Mouse (Mus musculus): ENCODE results near the gene Irf6. TPM values are rescaled to one million over a fixed set of nuclear protein-coding genes. Genes with fewer than 3 reads are reported as not detected.

The Irf6 gene
- polyA plus RNA-seq, 1 experiment from 2014 or later = 8.2 TPM

DNA sequence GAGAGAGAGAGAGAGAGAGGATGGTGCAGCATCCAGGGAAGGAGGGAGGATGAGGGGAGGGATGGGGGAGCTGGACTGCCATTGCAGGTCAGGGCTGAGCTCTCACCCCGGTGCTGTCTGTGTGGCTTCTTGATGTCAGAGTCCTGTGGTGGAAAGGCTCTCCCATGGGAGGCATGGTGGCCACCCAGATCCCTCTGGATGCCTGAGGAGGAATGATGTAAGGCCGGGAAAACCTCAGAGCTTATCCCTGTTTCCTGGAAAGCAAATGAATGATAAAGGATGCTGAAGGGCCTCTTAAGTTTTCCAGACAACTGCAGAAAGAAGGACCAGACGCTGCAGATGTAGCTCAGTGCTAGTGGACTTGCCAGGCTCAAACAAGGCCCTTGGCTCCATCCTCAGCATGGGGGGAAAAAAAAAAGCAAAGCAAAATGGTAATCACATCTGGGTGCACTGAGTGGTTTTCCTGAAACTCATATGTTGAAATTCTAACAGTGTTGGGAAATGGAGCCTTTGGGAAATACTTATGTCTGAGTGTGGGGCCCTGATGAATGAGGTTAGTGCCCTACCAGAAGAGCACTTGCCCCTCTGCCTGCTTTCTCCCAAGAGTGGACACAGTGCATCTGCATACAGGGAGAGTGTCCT is 42.4 kb downstream of the Irf6 start:
- DNase-seq (ENCODE audit: low spot score) (no peak), ATAC-seq (ENCODE audit: insufficient number of reproducible peaks, low FRiP score, low TSS enrichment, low read depth) (no peak)
- Histone ChIP-seq H3K9ac (ENCODE audit: low read length) (no peak overlapping the region), H3K9me3 (ENCODE audit: control insufficient read depth, low read length) (no peaks in the 10 kb centered on the region), H3K27me3 (ENCODE audit: control insufficient read depth, insufficient read depth, low read length) (no peaks in the 10 kb centered on the region), H3K4me2 (ENCODE audit: low read depth, severe bottlenecking) (no peak overlapping the region), H3K4me1 (ENCODE audit: control insufficient read depth, insufficient read depth, low read length) (peaks cover 3% of the 10 kb centered on the region; the same call in 1 of the 2 replicates), H3K4me3 (ENCODE audit: low read depth, low read length) (no peak overlapping the region), H3K36me3 (ENCODE audit: control insufficient read depth, insufficient read depth, low read length) (no peaks in the 10 kb centered on the region), H3K27ac (replicated peaks; ENCODE audit: low read depth, low read length) (no peak overlapping the region)
- 68% methylated on average over 3 of the region's 3 CpGs for WGBS

DNA sequence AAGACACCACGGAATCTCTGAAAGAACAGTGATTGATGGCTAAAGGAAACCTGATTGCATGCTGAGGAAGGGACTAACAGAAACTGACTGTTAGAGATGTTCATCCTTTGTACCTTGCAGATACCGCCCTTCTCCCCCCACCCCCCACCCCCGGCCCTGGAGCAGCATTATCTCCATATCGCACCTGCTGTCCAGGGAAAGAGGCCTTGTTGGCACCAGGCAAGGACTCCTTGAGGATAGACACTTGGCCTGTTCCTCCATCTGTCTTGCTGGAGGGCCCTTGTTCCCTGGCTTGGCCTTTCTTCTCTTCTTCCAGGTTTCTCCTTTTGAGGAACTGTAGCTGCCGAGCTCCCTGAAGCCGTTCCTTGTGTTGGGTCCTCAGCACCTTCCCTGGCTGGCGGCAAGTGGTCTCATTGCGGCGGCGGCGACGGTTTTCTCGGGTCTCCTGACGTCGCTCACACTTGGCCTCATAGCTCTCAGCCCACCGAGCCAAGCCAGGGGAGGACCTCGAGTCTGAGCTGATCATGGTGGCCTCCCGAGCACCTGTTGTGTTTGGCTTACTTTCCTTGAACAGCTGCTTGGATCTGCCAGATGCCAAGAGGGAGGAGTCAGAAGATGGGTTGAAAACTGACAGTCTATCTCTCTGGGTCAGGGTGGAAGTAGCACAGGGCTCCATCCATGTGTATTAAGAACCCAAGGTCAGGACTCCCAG is 44.7 kb downstream of the Irf6 start:
- WGBS = 91% methylated on average over 18 of the region's 18 CpGs
- ATAC-seq (ENCODE audit: insufficient number of reproducible peaks, low FRiP score, low TSS enrichment, low read depth) = no peak
- Histone ChIP-seq H3K27me3 (ENCODE audit: control insufficient read depth, insufficient read depth, low read length) (no peaks in the 10 kb centered on the region), H3K36me3 (ENCODE audit: control insufficient read depth, insufficient read depth, low read length) (no peaks in the 10 kb centered on the region), H3K4me2 (ENCODE audit: low read depth, severe bottlenecking) (no peak overlapping the region), H3K27ac (replicated peaks; ENCODE audit: low read depth, low read length) (no peak overlapping the region), H3K9me3 (ENCODE audit: control insufficient read depth, low read length) (no peaks in the 10 kb centered on the region), H3K4me3 (ENCODE audit: low read depth, low read length) (no peak overlapping the region), H3K4me1 (ENCODE audit: control insufficient read depth, insufficient read depth, low read length) (no peaks in the 10 kb centered on the region), H3K9ac (ENCODE audit: low read length) (no peak overlapping the region)
- no peak for DNase-seq (ENCODE audit: low spot score)

- DNase-seq (ENCODE audit: low spot score) (no peak), ATAC-seq (ENCODE audit: insufficient number of reproducible peaks, low FRiP score, low TSS enrichment, low read depth) (no peak)
- Histone ChIP-seq H3K4me1 (ENCODE audit: control insufficient read depth, insufficient read depth, low read length) (no peaks in the 10 kb centered on the region), H3K9ac (ENCODE audit: low read length) (no peak overlapping the region), H3K4me2 (ENCODE audit: low read depth, severe bottlenecking) (no peak overlapping the region), H3K27ac (replicated peaks; ENCODE audit: low read depth, low read length) (no peak overlapping the region), H3K4me3 (ENCODE audit: low read depth, low read length) (no peak overlapping the region), H3K9me3 (ENCODE audit: control insufficient read depth, low read length) (no peaks in the 10 kb centered on the region), H3K27me3 (ENCODE audit: control insufficient read depth, insufficient read depth, low read length) (no peaks in the 10 kb centered on the region), H3K36me3 (ENCODE audit: control insufficient read depth, insufficient read depth, low read length) (no peaks in the 10 kb centered on the region)
- WGBS = 95% methylated on average over 2 of the region's 2 CpGs
Measured at GRCm38 (mm10) chr1:193198312-193198711, 45.4 kb downstream of the Irf6 start.

DNA sequence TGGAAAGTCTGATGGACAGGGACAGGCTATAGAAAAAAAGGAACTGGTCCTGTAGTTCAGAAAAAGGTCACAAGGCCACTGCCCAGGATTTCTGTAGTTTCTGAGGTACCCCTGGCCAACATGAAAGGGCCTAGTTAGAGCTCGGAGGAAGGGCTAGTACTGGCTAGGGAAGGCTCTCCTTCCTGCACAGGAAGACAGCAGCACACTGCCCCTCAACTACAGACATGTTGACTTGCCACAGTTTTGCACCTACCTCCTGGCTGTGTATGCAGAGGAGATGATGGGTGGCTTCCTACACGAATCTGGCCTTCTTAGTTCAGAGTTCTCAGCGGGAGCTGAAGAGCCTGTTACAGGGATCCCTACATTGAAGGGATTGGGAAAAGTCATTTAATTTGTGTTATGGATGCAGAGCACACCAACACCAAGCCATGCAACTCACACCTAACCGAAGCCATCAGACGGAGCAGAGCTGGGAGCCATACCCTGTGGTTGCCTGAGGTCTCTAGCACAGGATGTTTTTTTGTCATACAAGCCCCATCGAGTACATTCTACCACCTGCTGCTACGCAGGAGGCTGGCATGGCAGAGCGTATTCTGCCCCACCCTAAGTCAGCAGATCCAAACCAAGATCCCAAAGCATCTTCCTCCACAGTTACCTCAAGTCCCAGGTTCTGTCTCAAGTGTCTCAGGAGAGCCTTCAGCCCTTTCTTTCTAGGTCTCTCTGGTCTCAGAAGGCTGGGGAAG is 47.9 kb downstream of the Irf6 start:
- no peak overlapping the region for H3K9ac ChIP-seq (ENCODE audit: low read length)
- no peak overlapping the region for H3K4me2 ChIP-seq (ENCODE audit: low read depth, severe bottlenecking)
- H3K27ac ChIP-seq (replicated peaks; ENCODE audit: low read depth, low read length) = no peak overlapping the region
- DNase-seq (ENCODE audit: low spot score) (no peak), ATAC-seq (ENCODE audit: insufficient number of reproducible peaks, low FRiP score, low TSS enrichment, low read depth) (no peak)
- H3K36me3 ChIP-seq (ENCODE audit: control insufficient read depth, insufficient read depth, low read length) = no peaks in the 10 kb centered on the region
- no peaks in the 10 kb centered on the region for H3K4me1 ChIP-seq (ENCODE audit: control insufficient read depth, insufficient read depth, low read length)
- H3K9me3 ChIP-seq (ENCODE audit: control insufficient read depth, low read length) = no peaks in the 10 kb centered on the region
- WGBS = 86% methylated on average over 8 of the region's 8 CpGs
- no peak overlapping the region for H3K4me3 ChIP-seq (ENCODE audit: low read depth, low read length)
- H3K27me3 ChIP-seq (ENCODE audit: control insufficient read depth, insufficient read depth, low read length) = no peaks in the 10 kb centered on the region

DNA sequence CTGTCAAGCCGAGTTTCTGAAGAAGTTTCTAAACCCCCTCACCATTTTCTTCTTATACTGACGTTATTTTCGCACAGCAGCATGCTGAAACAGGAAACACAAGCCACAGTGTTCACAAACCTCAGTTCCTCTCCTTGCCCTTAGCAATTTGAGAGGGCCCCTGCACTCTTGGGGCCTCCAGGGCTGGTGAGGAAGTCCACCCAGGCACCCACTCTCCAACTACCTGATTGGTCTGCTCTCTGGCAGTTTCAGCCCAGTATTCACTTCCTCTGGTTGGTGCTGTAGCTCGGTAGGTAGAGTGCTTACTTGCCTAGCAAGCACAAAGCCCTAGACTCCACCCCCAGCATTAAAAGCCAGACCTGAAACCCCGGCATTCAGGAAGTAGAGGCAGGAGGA is 48.5 kb downstream of the Irf6 start, which contains the start of gene Traf3ip3:
Traf3ip3 (minus strand) TSS at position 321 of the 396 bp plus-strand sequence.
- no peak for DNase-seq (ENCODE audit: low spot score)
- no peak within 1 kb of the TSS for H3K4me3 ChIP-seq (ENCODE audit: low read depth, low read length)
- H3K9ac ChIP-seq (ENCODE audit: low read length) = no peak within 1 kb of the TSS

GRCm38 (mm10) chr1:193203821-193204220 is 50.9 kb downstream of the Irf6 start:
- no peaks in the 10 kb centered on the region for H3K4me1 ChIP-seq (ENCODE audit: control insufficient read depth, insufficient read depth, low read length)
- no peak overlapping the region for H3K4me2 ChIP-seq (ENCODE audit: low read depth, severe bottlenecking)
- no peak overlapping the region for H3K9ac ChIP-seq (ENCODE audit: low read length)
- DNase-seq (ENCODE audit: low spot score) = no peak
- H3K27me3 ChIP-seq (ENCODE audit: control insufficient read depth, insufficient read depth, low read length) = no peaks in the 10 kb centered on the region
- H3K9me3 ChIP-seq (ENCODE audit: control insufficient read depth, low read length) = no peaks in the 10 kb centered on the region
- no peak for ATAC-seq (ENCODE audit: insufficient number of reproducible peaks, low FRiP score, low TSS enrichment, low read depth)
- WGBS = 40% methylated on average over 2 of the region's 2 CpGs
- no peaks in the 10 kb centered on the region for H3K36me3 ChIP-seq (ENCODE audit: control insufficient read depth, insufficient read depth, low read length)
- H3K27ac ChIP-seq (replicated peaks; ENCODE audit: low read depth, low read length) = no peak overlapping the region
- H3K4me3 ChIP-seq (ENCODE audit: low read depth, low read length) = no peak overlapping the region

More for the DNA sequence above, 48.5 kb downstream of the Irf6 start, which contains the start of gene Traf3ip3:
- WGBS = 61% methylated on average over 5 of the region's 5 CpGs
- ATAC-seq (ENCODE audit: insufficient number of reproducible peaks, low FRiP score, low TSS enrichment, low read depth) = no peak
- Histone ChIP-seq H3K9me3 (ENCODE audit: control insufficient read depth, low read length) (no peaks in the 10 kb centered on the region), H3K36me3 (ENCODE audit: control insufficient read depth, insufficient read depth, low read length) (no peaks in the 10 kb centered on the region), H3K4me1 (ENCODE audit: control insufficient read depth, insufficient read depth, low read length) (no peaks in the 10 kb centered on the region), H3K4me2 (ENCODE audit: low read depth, severe bottlenecking) (no peak within 1 kb of the TSS), H3K27me3 (ENCODE audit: control insufficient read depth, insufficient read depth, low read length) (no peaks in the 10 kb centered on the region), H3K27ac (replicated peaks; ENCODE audit: low read depth, low read length) (no peak within 1 kb of the TSS)

DNA sequence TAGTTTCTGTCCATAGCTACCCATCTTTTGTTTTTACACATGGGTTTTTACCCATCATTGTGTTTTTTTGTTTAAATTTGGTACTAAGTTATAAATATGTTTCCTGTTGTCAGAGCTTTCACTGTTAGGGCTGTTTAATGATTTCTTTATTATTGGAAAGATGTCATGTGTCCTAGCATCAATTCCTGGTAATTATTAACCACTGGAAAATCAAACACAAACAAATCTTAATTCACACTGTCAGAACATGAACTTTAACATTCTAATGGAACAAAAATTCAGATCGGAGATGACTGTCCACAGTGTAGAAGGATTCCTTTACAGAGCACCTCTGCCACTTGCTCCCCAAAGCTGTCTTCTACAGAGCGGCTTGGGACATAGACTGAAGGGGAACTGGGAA is 52.5 kb downstream of the Irf6 start:
- H3K9ac ChIP-seq (ENCODE audit: low read length) = no peak overlapping the region
- no peak overlapping the region for H3K27ac ChIP-seq (replicated peaks; ENCODE audit: low read depth, low read length)
- H3K4me1 ChIP-seq (ENCODE audit: control insufficient read depth, insufficient read depth, low read length) = no peaks in the 10 kb centered on the region
- 90% methylated on average over 2 of the region's 2 CpGs for WGBS
- DNase-seq (ENCODE audit: low spot score) = no peak
- no peaks in the 10 kb centered on the region for H3K36me3 ChIP-seq (ENCODE audit: control insufficient read depth, insufficient read depth, low read length)
- no peaks in the 10 kb centered on the region for H3K9me3 ChIP-seq (ENCODE audit: control insufficient read depth, low read length)
- H3K4me3 ChIP-seq (ENCODE audit: low read depth, low read length) = no peak overlapping the region
- no peak for ATAC-seq (ENCODE audit: insufficient number of reproducible peaks, low FRiP score, low TSS enrichment, low read depth)
- no peak overlapping the region for H3K4me2 ChIP-seq (ENCODE audit: low read depth, severe bottlenecking)
- no peaks in the 10 kb centered on the region for H3K27me3 ChIP-seq (ENCODE audit: control insufficient read depth, insufficient read depth, low read length)

- no peaks in the 10 kb centered on the region for H3K36me3 ChIP-seq (ENCODE audit: control insufficient read depth, insufficient read depth, low read length)
- no peak within 1 kb of the TSS for H3K4me3 ChIP-seq (ENCODE audit: low read depth, low read length)
- 84% methylated on average over 3 of the region's 3 CpGs for WGBS
- no peaks in the 10 kb centered on the region for H3K9me3 ChIP-seq (ENCODE audit: control insufficient read depth, low read length)
- H3K27ac ChIP-seq (replicated peaks; ENCODE audit: low read depth, low read length) = no peak within 1 kb of the TSS
- no peak for ATAC-seq (ENCODE audit: insufficient number of reproducible peaks, low FRiP score, low TSS enrichment, low read depth)
- no peaks in the 10 kb centered on the region for H3K27me3 ChIP-seq (ENCODE audit: control insufficient read depth, insufficient read depth, low read length)
- no peaks in the 10 kb centered on the region for H3K4me1 ChIP-seq (ENCODE audit: control insufficient read depth, insufficient read depth, low read length)
- DNase-seq (ENCODE audit: low spot score) = no peak
- H3K9ac ChIP-seq (ENCODE audit: low read length) = no peak within 1 kb of the TSS
- no peak within 1 kb of the TSS for H3K4me2 ChIP-seq (ENCODE audit: low read depth, severe bottlenecking)
Measured at GRCm38 (mm10) chr1:193207503-193207902, 54.6 kb downstream of the Irf6 start, which contains the start of gene Lamb3. TSS of gene Lamb3 (plus strand) at chr1:193207699.
